Mouse (Mus musculus): ENCODE data around the gene Umodl1. TPM values are rescaled to one million over a fixed set of nuclear protein-coding genes. Genes with fewer than 3 reads are reported as not detected.

The Umodl1 gene
- polyA plus RNA-seq (2012; rRNA removed), result 0.02 and 0.06 TPM in 2 replicates

DNA sequence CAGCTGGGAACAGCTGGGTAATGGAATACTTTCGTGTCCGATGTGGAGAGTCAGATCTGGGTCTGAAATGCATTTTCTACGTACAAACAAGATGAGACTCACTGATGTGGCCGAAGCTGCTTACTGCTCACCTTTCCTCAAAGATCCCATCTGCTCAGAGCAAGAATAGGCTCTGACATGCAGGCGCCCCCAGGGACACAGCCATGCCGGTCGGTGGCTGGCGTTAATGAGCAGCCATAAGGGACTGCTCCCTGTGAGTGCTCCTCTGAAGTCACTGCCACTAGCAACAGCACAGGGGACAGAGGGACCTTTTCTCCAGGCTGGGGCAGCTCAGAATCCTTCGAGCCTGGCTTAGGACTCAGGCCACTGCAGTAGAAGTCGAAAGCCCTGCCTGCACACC lies at the start of gene Umodl1:
TSS of gene Umodl1 (plus strand) at position 301 of the 400 bp plus-strand sequence.

GRCm38 (mm10) chr17:31057151-31057890 lies 102.9 kb downstream of the Umodl1 start, which contains the start of gene Abcg1:
TSS of gene Abcg1 (plus strand) at chr17:31057675.

Other genes starting within 250 kb of the Umodl1 start
- 0.01 TPM in 2 replicates for gene Glp1r, start 52.8 kb upstream of the Umodl1 start, polyA plus RNA-seq (2012; rRNA removed)
- 1.5 and 2.1 TPM in 2 replicates for gene Abcg1, start 103.0 kb downstream of the Umodl1 start, polyA plus RNA-seq (2012; rRNA removed)
- gene Tff3, start 175.0 kb downstream of the Umodl1 start, polyA plus RNA-seq (2012; rRNA removed), result 6.9 and 8.1 TPM in 2 replicates
- gene Tff2, start 189.6 kb downstream of the Umodl1 start, polyA plus RNA-seq (2012; rRNA removed), result not detected in 2 replicates
- not detected in 2 replicates for gene Tff1, start 210.6 kb downstream of the Umodl1 start, polyA plus RNA-seq (2012; rRNA removed)
- gene Tmprss3, start 244.3 kb downstream of the Umodl1 start, polyA plus RNA-seq (2012; rRNA removed), result 0.27 and 0.45 TPM in 2 replicates